Mouse (Mus musculus): ENCODE results near the gene Pold1.

DNA sequence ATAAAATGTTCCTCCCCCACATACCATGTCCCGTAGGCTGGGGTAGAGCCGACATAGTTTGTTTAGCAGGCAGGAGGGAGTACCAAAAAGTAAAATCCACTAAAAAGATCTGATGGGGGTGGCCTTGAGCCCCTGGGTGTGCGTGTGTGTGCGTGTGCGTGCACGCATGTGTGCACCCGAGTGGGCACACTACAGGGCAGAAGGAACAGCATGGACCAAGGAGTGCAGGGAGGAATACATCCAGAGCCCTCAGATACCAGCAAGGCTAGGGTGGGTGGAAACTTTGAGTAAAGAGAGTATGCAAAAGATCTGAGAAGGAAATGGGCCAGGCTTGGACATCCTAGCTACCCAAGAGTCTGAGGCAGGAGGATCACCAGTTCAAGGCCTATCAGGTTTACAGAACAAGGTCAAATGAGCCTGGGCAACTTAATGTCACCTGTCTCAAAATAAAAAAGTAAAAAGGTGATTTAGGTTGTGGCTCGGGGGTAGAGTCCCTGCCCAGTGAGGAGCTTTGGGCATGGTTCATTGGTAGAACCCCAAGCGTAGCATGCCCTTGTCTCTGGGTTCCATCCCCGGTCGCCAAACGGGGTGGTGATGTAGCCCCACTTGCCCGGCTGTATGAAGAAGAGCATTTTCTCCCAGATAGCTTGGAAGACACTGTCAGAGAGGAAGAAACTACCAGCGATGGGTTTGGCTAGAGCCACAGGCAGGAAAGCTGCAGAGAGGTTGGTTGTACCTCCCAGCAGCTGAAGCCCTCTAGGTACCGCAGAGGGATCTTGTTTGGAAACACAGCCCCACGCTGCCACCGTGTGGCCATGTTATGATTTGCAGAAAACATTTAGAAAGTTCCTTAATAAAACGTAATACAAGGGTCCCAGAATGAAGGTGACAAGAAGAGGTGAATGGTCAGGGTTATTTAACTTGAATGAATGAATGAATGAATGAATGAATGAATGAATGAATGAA, 12.1 kb upstream of the Pold1 start:
- TF ChIP-seq CTCF (IDR thresholded peaks at IDR 0.05; ENCODE audit: low read depth) (peak; percentile 81), EP300 (IDR thresholded peaks at IDR 0.05; ENCODE audit: low read depth) (no peak)
